Mouse (Mus musculus) cerebellum, adult (tissue): ENCODE results near the gene Vmn1r36.
"Not testable (repeated sequence)": the region's sequence is repeated elsewhere in the genome, so short reads cannot be mapped to it uniquely, and the experiment has no call there.

Source experiments
- ATAC-seq: cut with Nextera tagmentation; 2 replicates; pipeline ENCODE4 v1.9.2; 2017; ENCODE audit warnings: mild to moderate bottlenecking, moderate library complexity, mixed read lengths; ENCODE audit not compliant: insufficient number of reproducible peaks, low FRiP score, low TSS enrichment

The Vmn1r36 gene

DNA sequence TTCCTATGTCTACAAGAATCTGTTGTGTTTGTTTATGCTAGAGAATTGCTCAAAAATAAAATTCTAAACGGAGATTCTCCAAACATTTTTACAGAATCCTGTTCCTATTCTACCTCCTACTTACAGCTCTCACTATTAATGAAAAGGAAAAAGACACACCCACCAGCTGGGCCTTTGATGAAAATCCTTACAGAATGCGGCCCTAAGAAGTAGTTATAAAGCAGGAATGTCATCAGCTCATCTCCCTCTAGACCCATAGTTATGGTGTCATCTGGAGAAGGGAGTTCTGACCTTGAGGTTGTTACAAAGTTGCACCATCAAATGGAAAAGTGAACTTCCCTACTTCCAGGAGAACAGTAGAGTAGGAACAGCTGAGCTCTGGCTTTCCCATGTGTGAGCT is at the start of gene Vmn1r36:
Gene Vmn1r36 (minus strand): TSS at position 101 of the 400 bp plus-strand sequence.
- not testable (repeated sequence) for ATAC-seq

DNA sequence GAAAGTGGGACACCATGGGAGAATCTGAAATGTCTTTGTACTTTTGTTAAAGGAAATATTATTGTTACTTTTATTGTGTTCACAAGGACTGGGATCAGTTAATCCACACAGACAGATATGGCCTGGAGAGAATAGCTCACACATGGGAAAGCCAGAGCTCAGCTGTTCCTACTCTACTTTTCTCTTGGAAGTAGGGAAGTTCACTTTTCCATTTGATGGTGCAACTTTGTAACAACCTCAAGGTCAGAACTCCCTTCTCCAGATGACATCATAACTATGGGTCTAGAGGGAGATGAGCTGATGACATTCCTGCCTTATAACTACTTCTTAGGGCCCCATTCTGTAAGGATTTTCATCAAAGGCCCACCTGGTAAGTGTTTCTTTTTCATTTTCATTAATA is 10.1 kb upstream of the Vmn1r36 start, which contains the start of gene Vmn1r37:
Gene Vmn1r37 (plus strand): TSS at position 301 of the 400 bp plus-strand sequence.
- not testable (repeated sequence) for ATAC-seq

DNA sequence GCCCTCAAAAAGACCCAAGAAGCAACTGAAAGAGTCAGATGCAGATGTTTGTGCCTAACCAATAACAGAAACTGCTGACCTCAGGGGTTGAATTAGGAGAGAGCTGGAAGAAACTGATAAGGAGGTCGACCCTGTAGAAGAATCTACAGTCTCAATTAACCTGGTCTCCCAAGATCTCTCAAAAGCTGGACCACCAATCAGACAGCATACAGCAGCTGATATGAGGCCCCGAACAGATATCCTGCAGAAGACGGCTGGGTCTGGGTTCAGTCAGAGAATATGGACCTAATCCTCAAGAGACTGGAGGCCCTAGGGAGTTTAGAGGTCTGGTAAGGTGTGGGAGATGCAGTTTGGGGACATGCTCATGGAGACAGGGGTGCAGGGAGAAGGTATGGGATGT is 5.1 kb downstream of the Vmn1r36 start:
- no peak for ATAC-seq

DNA sequence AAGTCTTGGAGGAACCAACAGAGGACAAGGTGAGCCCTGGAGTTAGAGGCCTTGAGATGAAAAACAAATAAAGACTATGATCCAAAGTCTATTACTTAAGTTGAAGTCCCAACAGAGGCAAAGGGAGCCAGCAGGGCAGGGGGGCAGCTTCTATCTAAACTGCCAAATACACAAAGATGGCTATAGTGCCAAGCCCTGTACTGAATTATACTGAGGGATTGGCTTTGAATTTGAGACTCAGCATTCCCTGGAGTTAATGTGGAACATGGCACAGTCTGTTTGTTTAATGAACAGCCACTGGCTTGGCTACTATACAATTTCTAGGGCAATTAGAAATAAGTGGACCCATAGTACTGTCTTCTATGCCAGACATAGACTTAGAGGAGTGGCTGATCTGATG is 10.1 kb downstream of the Vmn1r36 start:
- ATAC-seq: no peak

DNA sequence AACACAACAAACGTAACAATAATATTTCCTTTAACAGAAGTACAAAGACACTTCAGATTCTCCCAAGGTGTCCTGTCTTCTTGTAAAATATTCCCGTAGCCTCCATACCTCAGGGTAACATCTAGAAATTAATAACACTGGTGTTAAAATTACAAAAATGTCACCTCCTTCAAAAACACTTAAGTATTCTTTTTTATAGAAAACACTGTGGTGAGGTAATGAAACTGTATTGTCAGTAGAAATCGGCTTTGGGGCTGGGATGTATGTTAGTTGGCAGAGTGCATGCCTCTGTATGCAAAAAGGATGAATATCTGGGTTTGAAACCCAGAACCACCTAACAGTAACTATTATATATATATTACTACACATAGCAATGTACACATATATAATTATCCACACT is 33.2 kb downstream of the Vmn1r36 start, which contains the start of gene Vmn1r35:
Gene Vmn1r35 (minus strand): TSS at position 101 of the 400 bp plus-strand sequence.
- ATAC-seq: no peak
